Mouse (Mus musculus) monocyte, adult 2 months (primary cell): ENCODE results near the gene Gm8138.
"Not testable (repeated sequence)": the region's sequence is repeated elsewhere in the genome, so short reads cannot be mapped to it uniquely, and the experiment has no call there.

ENCODE experiments used
- DNase-seq, 2 experiments: peaks; one replicate each; pipeline ENCODE4 v3.0.0; 2022; ENCODE audit warnings: low spot score in 2 of 2, low read depth in 1 of 2

Gm8138 gene

DNA sequence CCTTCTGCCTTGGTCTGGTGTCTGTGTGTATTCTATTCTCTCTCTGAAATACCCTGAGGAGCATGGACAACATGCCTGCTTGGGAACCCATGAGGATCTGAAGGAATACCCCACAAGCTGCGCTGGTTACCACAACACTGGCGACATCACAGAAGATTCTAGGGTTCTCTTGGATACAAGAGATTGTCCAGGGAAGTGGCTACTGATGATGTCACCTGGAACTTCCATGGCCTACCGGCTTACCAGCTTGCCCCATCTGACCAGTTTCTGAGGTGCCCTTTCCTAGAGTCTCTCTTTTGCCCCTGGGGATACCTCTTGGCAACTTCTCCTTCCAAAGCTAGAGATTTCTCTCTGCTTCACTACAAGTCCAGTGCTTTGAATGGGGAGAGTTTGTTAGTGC lies at the start of gene Gm8138:
TSS of gene Gm8138 (minus strand) at position 101 of the 400 bp plus-strand sequence.
- DNase-seq: not testable (repeated sequence)

GRCm38 (mm10) chr14:43361713-43362112 lies 54.4 kb downstream of the Gm8138 start:
- not testable (repeated sequence) for DNase-seq
